Mouse (Mus musculus): ENCODE data around the gene Tnrc6c.

Gene Tnrc6c

DNA sequence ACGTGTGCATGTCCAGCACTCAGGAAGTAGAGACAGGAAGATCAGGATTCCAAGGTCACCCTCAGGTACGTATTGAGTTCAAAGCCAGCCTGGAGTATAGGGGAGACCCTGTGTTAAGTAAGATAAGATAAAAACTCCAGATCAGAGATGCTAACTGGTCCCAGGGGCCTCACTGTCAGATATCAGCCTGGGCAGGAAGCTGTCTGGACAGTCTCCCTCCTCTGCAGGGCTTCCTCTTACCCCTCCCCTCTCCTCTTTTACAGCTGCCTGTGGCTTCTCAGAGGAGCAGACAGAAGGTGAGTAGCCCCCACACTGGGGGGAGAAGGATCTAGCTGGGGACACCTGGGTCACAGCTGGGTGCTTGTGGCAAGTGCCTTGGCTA is 144.1 kb downstream of the Tnrc6c start:
- no peak for DNase-seq

DNA sequence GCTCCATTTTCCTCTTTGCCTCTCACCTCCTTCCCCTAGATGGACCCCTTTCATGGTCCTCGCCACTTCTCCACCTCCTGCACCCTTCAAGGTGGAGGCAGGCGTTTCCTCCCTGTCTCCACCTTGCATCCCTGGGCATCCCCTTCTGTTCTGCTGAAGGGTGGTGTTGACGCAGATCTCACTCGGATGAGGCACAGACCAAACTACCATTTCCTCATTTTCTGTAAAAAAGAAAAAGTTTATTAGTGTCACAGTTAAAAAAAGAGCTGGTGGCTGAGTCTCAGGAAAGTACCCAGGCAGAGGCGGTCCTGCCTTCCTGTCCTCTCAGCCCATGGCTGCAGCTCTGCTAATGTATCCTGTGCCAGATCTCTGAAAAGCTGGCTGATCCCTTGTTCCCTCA is 145.1 kb downstream of the Tnrc6c start:
- DNase-seq = no peak

DNA sequence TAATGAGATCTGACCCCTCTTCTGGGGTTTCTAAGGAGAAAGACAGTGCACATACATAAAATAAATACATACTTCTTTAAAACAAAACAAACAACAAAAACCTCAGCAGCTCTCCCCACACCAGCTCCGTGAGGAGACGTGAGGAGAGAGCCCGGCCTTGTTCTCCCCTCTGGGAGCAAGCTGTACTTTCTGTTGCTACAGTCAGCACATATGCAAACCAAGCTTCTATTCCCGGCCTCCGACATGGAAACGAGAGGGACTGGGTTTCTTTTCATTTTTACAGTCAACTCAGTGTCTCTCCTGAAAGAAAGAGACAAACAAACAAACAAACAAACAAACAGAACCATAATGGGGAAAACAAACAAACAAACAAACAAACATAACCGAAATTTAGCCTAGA is 145.9 kb downstream of the Tnrc6c start:
- DNase-seq = no peak

DNA sequence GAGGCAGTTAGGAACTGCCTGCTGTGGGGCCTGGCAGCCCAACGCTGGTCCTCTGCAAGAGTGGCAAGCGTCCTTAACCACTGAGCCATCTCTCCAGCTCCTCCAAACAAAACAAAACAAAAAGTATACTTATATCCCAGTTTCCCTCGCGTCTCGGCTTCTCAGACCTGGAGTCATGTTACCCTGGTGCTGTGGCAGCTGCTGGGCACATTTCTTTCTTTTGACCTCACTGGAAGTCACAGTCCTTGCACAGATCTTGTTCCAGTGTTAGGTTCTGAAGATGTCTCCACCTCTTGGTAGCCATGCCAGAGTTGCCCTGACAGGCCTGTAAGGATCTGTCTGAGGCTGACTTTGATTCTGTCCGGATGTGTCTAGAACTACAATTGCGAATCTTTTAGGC is 147.6 kb downstream of the Tnrc6c start:
- no peak for DNase-seq

DNA sequence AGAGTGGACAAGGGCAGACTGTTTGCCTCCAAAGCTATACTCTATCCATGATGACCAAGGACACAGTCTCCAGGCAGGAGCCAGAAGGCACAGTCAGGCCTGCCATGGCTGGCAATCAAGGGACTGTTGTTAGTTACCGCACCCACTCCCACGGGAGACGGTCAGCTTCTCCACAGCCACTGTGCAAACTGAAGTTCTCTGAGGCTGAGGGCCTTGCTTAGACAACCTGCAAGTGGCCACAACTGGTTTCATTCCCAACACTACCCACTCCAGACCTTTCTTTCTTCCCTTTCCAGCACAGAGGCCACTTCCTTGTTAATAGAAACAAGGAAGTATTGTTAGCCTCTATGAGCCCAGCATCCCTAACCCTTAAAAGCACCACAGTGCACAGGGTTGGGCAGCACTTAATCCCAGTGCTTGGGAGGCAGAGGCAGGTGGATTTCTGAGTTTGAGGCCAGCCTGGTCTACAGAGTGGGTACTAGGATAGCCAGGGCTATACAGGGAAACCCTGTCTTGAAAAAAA is 149.1 kb downstream of the Tnrc6c start:
- DNase-seq = no peak

DNA sequence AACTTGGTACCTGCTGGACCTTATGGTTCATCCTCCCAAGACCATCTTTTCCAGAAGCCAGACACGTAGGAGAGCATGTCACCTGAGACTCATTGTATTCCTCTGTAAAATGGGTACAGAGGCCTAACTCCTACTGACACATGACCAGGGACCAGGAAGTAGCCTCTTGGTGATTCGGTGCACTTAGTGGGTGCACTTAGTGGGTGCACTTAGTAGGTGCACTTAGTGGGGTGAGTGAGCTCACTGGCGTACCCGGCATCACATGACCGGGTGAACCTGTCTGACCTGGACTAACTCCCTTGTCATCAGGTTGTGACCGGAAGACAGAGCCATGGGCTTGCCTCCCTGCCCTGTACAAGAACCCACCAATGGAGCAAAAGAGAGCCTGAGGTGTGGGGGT is 152.7 kb downstream of the Tnrc6c start:
- no peak for DNase-seq

DNA sequence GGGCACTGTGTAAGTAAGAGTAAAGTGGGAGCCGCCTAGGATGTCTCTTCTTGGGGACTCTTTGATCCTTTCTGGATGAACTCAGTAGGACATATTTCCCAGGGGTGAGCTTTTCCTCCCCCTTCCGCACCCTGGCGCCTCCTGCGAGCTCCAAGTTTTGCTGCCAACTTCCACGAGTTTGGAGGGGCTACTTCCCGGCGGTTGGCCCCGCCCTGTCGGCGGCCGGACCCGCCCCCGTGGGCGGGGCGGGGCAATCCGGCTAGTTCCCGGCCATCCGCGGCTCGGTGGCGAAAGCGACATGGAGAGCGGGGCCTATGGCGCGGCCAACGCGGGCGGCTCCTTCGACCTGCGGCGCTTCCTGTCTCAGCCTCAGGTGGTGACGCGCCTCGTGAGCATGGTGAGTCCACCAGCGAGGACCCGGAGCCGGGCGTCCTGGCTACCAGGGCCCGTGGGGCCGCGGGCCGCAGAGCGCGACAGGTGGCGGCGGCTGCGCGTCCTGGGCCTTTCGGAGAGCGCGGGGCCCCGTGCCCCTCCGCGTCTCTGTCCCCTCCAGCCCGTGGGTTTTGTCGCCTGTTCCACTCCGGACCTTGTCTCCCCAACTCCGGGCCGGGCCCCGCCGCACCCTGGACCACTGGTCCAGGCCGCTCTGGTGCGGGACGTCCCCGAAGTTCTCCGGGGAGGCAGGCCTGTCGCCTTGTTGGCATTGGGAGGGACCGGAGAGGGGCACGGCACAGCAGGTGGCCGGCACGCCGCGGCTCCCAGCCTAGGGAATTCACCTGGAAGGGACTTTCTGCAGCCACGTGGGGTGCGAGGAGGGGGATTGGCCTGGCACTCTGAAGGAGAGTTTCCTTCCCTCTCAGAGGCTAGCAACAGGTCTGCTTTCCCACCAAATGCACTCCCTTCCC is 155.6 kb downstream of the Tnrc6c start, which contains the start of the genes Gm20708 and Syngr2:
Gene Gm20708 (plus strand): TSS at position 262 of the 905 bp plus-strand sequence.
Gene Syngr2 (plus strand): TSS at position 262 of the 905 bp plus-strand sequence.
- DNase-seq = no peak

DNA sequence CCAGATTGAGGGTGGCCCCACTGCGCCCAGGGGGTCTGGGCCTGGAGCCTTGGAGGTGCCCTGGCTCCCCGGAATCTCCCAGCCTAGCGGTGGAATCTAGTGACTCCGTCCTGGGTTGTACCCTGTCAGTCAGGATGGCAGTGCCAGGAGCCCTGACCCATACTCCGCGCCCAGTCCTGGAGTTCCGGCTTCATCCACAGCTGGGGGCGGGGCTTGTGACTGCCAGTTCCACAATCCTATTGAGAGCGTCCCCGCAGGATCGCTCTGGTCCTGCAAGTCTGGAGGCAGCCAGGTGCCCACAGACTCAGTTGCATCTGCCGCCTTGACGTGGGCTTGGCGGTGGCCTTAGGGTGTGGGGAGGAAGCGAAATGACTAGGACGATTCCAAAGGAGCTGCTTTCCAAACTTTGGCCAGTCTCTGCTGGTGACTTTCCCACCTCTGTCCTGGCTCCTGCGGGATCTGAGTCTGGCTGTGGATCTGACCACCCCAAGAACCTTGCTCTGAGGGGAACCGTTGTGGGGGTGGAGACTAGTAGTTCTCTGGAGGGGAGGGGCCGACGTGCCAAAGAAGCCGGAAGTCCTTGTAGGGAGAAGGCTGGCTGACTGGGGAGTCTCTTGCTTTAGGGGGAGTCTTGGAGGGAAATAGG is 156.4 kb downstream of the Tnrc6c start:
- DNase-seq = no peak
